Mouse (Mus musculus) heart, postnatal 14 days (tissue): ENCODE results near the gene Gm9964. TPM values are rescaled to one million over a fixed set of nuclear protein-coding genes. Genes with fewer than 3 reads are reported as not detected.
A peak's percentile ranks its signal among the peaks of the same experiment; 100 is the strongest.
"Not testable (repeated sequence)": the region's sequence is repeated elsewhere in the genome, so short reads cannot be mapped to it uniquely, and the experiment has no call there.

Experiments used
- DNase-seq, 2 experiments: peaks; one replicate each; pipeline ENCODE4 v3.0.0; 2021 to 2022
- intact Hi-C: fragments of 180-260 bp; cut with DNase I; formaldehyde crosslinking; loops from one replicate; pipeline ENCODE4 v1.15.1; 2025
- total RNA-seq, 2 experiments: library from RNA; stranded (reverse); gene quantifications; 2 replicates each; pipeline ENCODE4 v1.2.3; 2021

Gene Gm9964
- total RNA-seq, 2 experiments from 2014 or later: not detected

- DNase-seq, intact Hi-C loops: not testable (repeated sequence)
Observed at GRCm38 (mm10) chr11:79260126-79260525, 36.6 kb downstream of the Gm9964 start.

- intact Hi-C loops: no loop called here
- DNase-seq: no peak
Observed at GRCm38 (mm10) chr11:79258738-79259137, 38.0 kb downstream of the Gm9964 start.

GRCm38 (mm10) chr11:79254391-79255098, 42.2 kb downstream of the Gm9964 start, which contains the start of gene Wsb1:
TSS of gene Wsb1 (minus strand) at chr11:79254671.
- DNase-seq: peak; percentile 92 to 94
- intact Hi-C loops: loop anchor here (2.0 to 5.0 kb wide), 2 partner anchors 30 to 33 kb away; no protein-coding TSS in a partner anchor

GRCm38 (mm10) chr11:79253542-79254390, 42.9 kb downstream of the Gm9964 start:
- DNase-seq: peak; percentile 62
- intact Hi-C loops: loop anchor here (2.0 to 5.0 kb wide), 2 partner anchors 29 to 34 kb away; no protein-coding TSS in a partner anchor

- intact Hi-C loops: loop anchor here (5.0 kb wide), 1 partner anchor 34 kb away; no protein-coding TSS in a partner anchor
- peak in 1 of 2 experiments; percentile 15 for DNase-seq
Observed at GRCm38 (mm10) chr11:79252881-79253541, 43.7 kb downstream of the Gm9964 start.

Other genes with a start within 250 kb of the Gm9964 start
- 10 to 100 TPM; 10.2 to 10.7 TPM for gene Ksr1, start 150.5 kb downstream of the Gm9964 start, total RNA-seq
- 10 to 100 TPM; 25.3 to 27.7 TPM for gene Wsb1, start 42.2 kb downstream of the Gm9964 start, total RNA-seq
- 10 to 100 TPM; 30.9 to 31.6 TPM for gene Nf1, start 42.8 kb upstream of the Gm9964 start, total RNA-seq
- not detected for gene Omg, start 207.2 kb upstream of the Gm9964 start, total RNA-seq
- gene Evi2b, start 226.9 kb upstream of the Gm9964 start, total RNA-seq: 1 to 10 TPM; 1.1 to 1.2 TPM
- gene Evi2, start 233.7 kb upstream of the Gm9964 start, total RNA-seq: under 1 TPM in 1 of 2 experiments, not detected in 1; 0.15 TPM
- gene Evi2a, start 233.7 kb upstream of the Gm9964 start, total RNA-seq: 1 to 10 TPM; 1.1 to 2.1 TPM